Mouse (Mus musculus) embryo, embryonic 11 days (tissue): ENCODE results near the gene Ceacam16.
A peak's percentile ranks its signal among the peaks of the same experiment; 100 is the strongest.

Source experiments
- DNase-seq: peaks from one replicate; pipeline ENCODE4 v3.0.0-alpha.2; 2015

Gene Ceacam16

DNA sequence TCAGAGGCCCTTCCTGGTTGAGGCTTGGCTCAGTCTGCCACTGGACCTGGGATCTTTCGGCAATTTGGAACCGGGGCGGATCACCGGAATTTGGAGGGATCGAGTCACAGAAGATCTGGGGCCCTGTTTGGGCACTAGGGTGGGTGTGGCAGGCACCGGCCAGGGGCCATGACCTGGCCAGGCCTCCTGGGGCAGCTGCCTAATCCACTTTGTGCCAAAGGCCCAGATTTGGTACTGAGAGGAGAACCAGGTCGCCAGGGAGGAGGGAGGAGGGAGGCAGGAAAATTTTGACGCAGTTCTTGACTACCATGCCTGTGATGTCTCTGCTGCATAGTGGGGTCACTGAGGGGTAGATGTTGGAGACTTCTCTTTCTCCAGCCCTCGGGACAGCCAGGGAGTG lies at the start of gene Ceacam16:
TSS of gene Ceacam16 (minus strand) at position 101 of the 400 bp plus-strand sequence.
- DNase-seq = no peak

DNA sequence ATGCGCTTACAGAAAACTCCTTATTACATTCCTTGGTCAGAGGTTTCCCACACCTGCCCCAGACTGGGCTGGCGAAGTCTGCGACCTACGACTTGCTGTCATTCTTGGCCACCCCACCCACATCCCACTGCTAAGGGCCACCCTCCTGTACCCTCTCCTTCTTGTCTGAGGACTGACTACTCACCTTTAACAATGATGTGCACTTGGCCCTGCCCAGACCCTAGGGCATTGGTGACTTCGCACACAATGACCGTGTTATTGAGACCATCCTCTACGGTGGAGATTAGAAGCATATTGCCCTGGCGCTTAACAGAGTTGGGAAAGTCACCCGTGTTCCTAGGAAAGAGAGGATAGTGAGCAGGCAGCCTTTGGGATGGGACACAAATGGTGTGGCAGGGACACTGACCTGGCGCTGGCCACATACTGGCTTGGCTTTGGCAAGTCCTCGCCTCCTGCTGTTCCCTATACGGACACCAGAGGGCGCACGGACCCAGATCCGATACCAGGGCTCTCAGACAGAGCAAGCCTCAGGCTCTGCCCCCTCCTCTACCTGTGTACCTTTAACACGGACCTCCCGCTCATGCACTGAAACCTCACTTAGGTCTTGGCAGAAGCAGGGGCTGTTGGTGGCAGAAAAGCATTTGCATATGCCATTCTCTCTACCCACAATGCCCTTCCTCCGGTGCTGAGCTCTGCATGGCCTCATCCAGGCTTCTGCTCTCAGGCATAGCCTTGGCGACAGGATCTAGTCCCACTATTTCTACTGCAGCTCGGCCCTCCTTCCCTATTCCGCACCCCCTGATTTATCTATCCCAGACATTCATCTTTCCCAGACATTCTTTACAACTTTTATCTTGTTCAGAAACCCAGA lies 49.6 kb upstream of the Ceacam16 start:
- DNase-seq = peak; percentile 80

DNA sequence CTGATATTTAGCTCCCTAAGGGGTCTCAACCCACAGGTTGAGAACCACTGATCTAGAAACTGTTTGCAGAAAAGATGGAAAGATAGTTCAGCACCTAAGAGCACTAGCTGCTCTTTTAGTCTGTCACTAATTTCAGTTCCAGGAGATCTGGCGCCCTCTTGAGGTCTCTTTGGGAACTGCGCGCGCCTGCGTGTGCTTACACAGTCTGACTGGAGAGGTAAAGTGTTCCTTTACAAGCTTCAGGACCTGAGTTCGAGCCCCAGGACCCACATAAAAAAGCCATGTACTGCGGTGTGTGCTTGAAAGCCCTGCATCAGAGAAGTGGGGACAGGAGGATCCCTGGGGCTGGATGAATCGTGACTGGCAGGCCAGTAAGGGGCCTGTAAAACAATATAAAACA lies 28.8 kb upstream of the Ceacam16 start:
- peak; percentile 22 for DNase-seq

DNA sequence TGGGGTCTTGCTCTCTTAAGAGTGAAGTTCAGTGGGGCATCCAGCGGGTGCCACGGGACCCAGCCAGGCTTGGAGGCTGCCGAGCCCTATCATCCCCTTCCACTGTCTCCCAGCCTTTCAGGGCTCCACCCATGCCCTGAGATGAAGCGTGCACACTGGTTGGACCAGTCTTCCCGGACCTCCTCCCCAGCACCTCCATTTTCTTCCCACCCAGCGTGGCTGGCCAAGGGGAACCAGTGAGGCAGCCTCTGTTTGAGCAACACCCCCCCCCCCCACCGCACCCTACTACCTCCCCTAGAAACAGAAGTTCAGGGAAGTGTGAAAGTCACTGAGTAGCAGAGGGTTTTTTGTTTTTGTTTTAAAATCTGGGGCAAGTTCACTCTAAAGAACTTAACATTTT lies 26.8 kb upstream of the Ceacam16 start, which contains the start of gene Ceacam19:
TSS of gene Ceacam19 (minus strand) at position 117 of the 400 bp plus-strand sequence.
- DNase-seq = no peak

DNA sequence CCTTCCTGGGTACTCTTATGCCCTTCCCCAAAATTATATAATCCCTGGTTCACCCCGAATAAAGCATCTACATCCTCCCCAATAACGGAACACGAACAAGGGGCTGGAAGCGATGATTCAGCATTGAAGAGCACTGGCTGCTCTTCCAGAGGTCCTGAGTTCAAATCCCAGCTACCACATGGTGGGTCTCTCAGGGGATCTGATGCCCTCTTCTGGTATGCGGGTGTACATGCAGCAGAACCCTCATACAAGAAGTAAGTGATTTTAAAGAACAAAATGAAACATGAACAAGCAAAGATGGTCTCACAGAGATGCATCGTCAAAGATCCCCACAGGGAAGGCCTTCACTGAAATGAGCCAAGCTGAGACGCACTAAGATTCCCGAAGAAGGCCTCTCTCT lies 19.7 kb upstream of the Ceacam16 start:
- DNase-seq = no peak

DNA sequence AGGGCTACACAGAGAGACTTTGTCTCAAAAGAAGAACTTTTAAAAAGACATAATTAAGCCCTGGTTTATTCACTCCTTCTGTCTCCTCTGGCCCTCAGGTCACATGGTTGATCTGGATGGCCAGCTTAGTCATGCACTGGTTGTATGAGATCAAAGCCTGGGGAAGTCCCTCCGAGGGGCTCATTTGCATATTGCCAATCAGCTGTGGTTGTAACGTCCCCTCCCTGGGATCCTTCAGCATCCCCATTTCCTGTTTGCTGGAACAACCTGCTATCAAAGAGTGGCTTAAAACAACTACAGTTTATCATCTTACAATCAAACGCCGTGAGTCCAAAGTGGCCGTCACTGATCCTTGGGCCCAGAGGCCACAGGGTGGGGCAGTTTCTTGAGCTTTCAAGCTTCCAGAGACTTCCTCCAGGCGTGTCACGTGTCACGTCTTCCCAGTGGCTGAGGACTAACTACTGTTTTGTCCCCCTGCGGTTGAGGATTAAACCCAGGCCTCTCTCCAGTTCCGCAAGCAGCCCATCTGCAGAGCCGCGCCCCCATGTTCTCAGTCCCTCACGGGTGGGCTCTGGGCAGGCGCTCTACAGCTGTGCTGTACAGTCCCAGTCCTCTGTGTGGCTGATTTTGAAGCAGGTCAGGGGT lies 15.8 kb upstream of the Ceacam16 start:
- DNase-seq = no peak

DNA sequence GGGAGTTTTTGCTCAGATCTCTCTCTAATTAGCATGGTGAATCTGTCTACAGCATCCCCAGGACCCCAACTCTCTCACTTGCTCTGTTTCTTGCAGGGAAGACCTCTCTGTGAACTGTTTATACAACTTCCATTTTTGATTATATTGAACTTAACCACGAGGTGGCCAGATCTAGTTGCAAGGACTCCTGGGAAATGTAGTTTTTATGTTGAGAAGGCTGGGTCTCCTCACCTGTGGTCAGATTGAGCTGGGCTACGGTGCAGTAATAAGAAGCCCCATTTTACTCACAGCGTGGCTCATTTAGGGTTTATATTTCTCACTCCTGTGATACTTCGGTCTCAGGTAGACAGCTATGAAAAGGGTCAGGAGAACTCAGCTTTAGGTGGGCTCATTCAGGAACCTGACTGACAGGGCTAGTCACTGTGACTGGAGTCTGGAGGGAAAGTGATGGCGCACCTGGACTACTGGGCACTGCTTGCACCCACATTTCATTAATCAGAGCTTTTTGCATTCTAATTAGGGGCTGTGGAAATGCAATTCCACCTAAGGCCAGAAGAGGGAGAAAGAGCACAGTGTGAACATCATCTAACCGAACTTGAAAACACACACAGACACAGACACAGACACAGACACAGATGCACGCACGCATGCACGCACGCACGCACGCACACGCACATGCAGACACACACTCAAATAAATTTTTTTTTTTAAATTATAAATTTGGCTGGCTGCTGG lies 15.0 kb upstream of the Ceacam16 start:
- peak; percentile 33 for DNase-seq

DNA sequence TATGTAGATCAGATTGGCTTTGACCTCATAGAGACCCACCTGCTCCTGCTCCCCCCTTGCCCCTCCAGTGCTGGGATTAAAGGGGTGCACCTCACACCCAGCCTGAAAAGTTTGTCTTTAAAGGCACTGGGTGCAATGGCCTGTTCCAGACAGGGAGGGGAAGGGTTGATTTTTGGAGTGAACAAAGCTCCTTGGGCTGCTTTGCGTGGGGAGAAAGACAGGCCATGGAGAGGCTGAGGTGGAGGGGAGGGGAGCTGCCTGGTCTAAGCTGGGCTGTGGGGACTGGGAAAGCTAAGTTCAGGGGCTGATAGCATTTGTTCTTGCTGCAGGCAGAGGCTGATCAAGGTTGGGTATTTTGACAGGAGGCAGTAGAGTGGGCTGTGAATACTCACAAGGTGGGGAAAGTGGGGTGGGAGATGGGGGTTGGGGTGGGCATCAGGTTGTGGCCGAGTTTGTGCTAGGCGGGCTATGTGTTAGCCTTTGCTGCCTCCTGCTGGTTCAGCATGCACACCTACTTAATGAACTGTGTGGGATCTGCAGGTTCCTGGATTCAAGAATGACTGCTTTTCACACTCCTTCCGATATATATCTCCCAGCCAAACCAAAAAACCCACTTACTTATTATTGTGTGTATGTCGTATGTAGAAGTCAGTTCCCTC lies 11.0 kb upstream of the Ceacam16 start:
- DNase-seq = peak; percentile 42

DNA sequence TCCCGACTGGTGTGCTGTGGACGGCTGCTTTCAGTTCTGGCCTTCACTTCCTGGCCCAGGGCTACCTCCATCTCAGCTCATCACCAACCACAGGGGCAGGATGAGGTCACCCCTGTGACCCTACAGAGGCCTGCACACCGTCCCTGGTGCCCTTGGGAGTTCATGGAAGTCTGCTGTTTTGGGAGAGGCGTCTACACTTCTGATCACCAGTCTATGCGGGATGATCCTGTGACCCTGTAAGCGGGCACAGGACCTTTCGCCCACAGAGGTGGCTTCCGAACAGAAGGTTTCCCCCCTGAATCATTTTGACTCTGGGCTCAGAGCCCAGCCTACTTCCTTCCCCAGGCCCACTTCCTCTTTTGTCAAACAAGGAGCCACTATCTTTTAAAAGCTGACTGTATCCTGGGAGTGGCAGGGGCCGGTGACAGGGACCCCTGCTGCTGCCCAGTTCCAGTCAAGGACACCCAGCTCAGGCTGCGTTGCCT lies 10.1 kb upstream of the Ceacam16 start:
- no peak for DNase-seq

DNA sequence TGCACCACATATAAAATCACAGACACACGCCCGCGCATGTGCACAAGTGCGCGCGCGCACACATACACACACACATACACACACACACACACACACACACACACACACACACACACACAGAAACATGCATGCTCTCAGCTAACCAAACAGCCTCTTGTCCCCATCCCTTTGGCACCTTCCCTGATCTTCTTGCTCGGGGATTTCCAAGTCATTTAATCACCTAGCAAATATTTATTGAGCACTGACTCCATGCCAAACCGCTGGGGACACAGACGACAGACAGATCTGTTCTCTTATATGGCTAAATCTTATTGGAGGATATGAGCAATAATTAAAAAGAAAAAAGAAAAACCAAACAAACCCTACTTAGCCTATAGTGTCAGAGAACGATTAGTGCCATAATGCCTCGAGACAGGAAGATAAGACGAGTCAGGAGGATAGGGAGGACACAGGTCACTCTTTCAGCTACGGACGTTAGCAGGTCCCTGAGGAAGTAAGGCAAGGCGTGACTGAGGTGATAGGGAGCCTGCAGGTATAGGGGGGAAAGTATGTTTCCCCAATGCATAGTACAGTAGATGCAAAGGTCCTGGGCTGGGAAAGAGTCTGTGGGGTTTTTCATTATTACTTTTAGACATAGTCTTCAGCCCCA lies 6.8 kb upstream of the Ceacam16 start:
- DNase-seq = no peak

DNA sequence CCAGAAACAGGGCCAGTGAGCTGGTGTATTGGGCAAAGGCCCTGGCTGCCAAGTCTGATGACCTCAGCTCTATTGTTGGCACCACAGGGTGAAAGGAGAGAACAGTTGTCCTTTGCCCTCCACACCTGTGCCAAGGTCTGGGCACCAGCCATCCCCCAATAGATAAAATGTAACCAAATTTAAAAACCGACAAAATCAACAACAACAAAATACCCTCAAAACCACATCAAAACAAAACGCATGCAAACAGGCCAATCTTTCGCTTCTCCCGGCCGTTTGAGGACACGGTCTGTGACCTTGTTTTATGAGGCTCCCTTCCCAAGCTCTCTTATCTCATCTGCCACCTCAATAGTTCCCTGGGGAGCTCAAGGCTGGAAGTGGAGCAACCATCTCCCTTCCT lies 5.4 kb upstream of the Ceacam16 start:
- DNase-seq = no peak

DNA sequence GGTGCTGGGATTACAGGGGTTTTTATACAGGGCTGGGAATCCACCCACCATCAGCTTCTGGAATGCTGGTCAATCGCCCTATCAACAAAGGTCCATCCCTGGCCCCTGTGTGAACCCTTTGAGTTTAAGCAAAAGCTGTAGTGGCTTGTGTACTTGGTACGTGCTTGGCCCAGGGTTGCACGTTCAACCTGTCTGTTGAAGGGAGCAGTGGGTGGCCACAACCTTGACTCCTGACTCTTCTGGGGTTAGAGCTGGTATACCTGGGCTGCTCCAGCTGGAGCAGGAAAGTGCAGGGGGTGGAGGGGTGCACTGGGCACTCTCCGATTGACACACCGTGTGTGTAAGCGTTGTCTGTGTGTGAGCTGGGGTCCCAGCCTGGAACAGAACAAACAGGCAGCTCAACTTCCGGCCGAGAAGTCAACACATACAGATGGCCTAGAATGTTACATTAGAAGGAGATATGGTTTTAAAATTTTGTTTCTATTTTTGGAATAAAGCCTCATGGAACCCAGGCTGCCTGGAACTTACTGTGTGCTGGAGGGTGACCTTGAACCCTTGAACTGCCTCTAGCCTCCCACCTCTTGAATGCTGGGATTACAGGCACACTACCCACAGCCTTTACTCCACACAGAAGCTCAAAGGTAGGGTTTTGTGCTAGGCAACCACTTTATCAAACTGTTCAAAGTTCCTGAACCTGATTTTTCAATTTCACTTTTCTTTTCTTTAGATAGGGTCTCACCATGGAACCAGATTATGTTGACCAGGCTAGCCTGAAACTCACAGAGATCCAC lies 4.3 kb upstream of the Ceacam16 start:
- DNase-seq = no peak

DNA sequence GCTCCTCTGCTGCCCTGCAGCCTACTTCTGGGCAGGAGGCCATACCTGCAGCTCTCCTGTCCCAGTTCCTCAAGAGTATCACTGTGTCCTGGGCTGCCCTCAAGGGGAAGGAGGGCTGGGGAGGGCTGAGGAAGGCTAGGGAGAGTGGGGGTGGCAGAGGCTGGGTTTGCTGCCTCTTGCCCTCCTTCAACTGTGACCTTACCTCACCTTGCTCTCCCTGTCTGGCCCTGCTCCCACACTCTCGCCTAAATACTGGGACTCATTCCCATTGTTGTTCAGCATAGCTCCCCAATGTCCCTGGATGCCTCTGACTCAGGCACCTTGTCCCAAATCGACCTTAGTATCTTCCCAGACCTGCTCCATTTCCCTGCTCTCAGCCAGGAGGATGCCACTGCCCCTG lies 3.1 kb upstream of the Ceacam16 start:
- DNase-seq = no peak

DNA sequence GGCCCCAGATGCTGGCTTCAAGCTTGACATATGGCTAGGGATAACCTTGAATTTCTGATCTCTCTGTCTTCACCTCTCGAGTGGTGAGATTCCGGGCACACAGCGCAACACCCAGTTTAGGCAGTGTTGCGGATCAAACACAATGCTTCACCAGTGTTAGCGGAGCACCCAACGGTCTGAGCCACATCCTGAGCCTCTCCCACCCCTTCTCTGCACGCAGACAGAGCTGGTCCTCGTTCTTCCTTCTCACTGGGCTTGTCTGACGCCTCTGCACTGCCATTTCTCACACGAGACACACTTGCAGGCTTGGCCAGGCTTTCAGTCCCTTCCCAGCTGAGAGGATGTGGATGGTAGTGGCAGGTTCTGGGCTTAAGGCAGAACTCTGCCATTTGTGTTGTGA lies 1.4 kb downstream of the Ceacam16 start:
- no peak for DNase-seq

DNA sequence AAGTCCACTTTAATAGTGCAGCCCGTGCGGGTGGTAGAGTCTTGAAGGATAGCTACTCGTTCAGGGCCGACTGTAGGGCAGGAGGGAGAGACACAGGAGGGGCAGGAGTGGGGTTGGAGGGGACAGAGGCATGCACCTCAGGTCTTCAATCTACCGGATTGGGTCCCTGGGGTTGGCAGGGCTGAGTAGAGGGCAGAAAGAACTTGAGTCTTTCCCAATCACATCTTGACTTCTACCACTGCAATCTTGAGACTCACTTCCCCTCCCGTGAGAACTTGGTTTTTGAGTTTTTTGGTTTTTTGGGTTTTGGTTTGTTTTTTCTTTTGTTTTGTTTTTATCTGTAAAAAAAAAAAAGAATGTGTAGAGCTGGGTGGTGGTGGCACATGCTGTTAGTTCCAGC lies 4.8 kb downstream of the Ceacam16 start:
- DNase-seq = no peak

DNA sequence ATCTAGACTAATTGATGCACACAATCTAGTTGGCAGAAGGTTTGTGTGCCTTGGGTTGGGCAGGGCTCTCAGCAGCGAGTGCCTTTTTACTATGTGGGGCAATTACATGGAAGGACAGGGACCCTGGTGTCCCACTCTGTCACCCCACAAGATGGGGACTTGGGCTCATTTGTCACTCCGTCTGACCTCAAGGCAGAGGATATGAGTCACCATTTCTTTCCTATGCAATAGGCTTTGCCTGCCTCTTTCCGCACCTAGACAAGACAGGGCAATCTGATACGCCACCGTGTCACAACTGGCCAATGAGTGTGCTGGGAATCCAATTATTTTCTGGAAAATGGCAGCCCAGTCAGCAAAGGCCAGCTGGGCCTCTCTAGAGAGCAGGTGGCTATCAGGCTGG lies 5.4 kb downstream of the Ceacam16 start:
- DNase-seq = no peak

DNA sequence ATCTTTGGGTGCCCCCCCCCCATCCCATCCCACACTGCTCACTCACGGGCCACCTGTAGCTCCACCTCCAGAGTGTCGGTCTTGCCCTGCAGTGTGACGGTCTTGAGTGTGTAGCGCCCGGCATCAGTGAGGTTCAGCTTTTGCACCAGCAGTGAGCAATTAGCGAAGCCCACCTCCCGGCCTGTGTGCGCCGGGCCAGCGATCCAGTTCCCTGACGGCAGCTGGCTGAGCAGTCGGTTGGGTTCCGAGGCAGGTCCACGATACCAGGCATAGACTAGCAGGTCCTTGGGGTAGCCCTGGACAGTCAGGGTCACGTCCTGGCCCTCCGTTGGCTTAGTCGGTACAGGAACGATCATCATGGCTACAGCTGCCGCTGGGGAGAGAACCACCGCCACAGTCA lies 7.6 kb downstream of the Ceacam16 start:
- DNase-seq = no peak

DNA sequence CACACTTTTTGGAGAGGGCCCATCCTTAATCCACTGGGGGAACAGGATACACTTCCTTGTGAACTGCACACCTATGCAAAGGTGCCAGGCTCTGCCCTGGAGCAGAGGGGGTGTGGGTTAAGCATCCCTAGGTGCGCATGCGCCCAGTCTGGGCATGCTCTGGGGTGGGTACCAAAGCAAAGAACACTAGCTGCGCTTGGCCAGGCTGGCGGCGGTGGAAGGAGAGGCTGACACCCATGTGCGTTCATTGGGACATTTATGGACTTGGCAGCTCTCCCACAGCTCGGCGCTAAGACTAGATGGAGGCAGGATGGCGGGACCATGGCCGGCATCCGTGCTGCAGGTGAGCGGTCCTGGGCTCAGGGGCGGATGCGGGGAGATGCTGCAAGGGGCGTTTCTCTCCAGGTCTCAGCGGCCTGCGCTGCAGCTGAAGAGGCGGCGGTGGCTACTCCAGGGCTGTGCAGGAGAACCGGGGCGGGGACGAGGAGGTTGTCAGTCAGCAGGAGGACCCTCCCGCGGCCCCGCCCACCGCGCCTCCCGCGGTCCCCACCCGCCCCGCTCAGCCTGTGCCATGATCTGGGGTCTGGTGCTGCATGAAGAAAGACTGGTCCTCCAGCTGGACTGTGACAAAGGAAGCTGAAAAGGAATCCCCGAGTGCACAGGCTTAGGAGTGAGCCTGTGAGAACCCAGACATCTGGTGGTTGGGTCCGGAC lies 9.1 kb downstream of the Ceacam16 start, which contains the start of gene Gm19345:
TSS of gene Gm19345 (plus strand) at position 146 of the 713 bp plus-strand sequence.
- DNase-seq = peak; percentile 64

DNA sequence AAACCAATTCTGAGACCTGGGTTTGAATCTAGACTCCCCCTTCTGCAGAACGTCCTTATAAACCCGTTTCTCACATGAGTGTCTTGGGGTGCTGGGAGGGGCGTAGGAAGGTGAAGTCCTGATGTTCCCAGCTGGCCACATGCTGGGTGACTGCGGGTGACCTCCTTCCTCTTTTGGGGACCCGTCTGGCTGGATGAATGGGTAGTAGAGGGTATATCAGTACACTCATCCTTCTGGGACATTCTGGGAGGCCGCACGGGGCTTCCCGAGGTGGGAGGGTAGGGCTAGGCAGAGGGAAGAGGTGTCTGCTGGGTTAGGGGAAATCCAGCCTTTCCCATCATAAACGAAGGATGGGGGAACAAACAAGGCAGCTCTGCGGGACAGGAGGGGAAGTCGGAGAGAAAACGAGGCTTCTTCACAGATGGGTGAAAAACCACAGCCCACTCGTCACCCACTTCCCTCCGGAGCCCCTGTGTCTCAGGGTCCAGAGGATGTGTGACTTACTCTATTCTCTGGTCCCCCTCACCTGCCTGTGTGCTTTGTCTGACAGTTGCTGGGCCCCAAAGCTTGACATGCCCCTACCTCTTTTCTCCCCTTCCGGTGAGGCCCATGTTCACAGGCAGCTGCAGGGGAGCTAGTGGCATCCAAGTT lies 16.5 kb downstream of the Ceacam16 start:
- no peak for DNase-seq

DNA sequence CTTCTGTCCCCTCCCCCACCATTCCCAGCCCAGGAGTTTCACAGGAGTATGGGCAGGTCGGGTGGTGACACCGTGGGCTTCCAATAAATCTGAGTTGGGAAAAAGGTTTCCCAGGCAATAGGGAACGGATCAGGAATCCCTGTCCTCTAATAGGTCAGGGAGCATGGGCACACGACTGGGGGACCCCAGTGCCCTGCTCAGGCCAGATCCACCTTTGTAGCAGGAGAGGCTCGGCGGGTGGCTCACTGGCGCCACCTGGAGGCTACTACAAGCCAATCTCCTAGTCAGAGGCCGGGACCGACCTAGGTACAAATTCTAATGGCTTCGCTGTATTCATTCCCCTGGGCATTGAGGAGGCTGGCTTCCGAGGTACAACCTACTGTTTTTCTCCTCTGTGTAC lies 17.5 kb downstream of the Ceacam16 start:
- DNase-seq = peak; percentile 73
